Mouse (Mus musculus): ENCODE data around the gene 1700013G24Rik.
"Not testable (repeated sequence)": the region's sequence is repeated elsewhere in the genome, so short reads cannot be mapped to it uniquely, and the experiment has no call there.

Gene 1700013G24Rik

DNA sequence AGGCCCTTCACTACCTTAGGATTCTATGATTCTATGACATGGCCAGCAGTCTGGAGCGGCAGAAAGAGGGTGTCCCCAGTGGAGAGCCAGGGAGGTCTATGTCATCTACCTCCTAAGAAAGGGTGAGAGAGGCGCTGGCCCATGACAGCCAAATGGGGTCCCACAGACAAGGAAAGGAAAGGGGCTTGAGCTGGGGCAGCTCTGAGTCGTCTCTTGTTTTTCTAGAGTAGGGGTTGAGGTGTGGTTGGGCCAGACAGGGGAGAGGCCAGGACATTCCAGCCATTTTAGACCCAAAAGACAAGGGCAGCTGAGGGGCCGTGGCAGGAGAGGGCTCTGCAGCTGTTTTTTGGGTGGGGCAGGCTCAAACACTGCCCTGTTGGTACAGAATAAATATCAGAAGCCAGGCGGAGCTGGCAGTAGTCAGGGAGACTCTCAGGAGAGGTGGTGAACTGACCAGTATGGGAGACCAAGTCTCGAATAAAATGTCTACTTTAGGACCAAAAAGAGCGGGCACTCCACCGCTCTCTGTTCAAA lies at the start of gene 1700013G24Rik:
Gene 1700013G24Rik (plus strand): TSS at position 51 of the 534 bp plus-strand sequence.
- no peak for DNase-seq

DNA sequence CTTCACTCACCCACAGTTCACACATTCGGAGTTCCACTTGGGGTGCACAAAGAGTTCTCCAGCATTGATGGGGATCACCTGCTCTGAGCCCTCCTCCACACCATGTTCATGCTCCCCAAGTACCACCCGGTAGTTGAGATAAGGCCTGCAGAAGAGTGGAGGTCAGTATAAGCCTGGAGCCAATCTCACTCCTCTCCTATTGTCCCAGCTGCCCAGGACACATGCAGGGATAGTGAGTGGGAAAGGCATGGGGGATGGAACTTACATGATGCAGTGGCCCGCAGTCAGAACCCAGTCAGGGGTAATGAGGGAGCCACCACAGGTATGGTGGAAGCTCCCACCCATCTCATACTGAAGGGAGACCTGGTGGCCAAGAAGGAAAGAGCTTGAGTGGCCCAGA lies 47.5 kb upstream of the 1700013G24Rik start:
- DNase-seq: no peak

- no peak for DNase-seq
Observed at GRCm38 (mm10) chr4:137409691-137410090, 43.4 kb upstream of the 1700013G24Rik start, which contains the start of gene Cela3a. Gene Cela3a, minus strand, starts transcription at chr4:137409791.

- not testable (repeated sequence) for DNase-seq
Observed at GRCm38 (mm10) chr4:137412185-137412709, 40.8 kb upstream of the 1700013G24Rik start.

DNA sequence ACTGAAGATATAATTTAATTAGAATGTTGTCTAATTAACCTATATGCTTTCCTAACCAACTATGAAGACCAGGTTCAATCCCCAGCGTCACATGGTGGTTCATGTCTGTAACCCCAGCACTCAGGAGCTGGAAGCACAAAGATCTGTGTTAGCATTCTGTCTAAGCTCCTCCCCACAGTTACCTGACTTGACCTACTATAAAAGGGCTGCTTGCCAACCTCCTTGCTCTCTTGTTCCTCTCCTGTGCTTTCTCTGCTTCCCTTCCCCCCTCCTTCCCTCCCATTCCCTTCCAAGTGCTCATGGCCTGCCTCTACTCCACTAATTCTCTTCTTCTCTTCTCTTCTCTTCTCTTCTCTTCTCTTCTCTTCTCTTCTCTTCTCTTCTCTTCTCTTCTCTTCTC lies 38.1 kb upstream of the 1700013G24Rik start:
- peak; percentile 67 to 68 for DNase-seq

GRCm38 (mm10) chr4:137417712-137418564 lies 35.1 kb upstream of the 1700013G24Rik start:
- DNase-seq: no peak

DNA sequence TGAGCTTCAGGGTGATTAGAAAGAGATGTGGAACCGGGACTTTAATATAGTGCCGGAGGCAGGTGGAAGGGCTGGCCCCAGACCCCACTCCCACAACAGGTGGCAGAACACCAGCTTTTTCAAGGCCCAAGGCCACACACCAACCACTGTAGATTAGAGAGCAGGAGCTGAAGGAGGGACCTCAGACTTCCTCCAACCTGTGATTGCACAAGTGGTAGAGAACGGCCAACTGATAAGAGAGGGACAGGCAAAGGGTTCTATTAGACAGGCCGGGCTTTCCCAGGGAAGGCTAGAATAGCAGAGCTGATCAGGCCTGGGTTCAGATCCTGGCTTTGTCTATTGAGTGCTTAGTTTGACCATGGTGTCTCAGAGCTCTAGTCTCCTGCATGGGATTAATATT lies 22.6 kb upstream of the 1700013G24Rik start, which contains the start of gene Cela3b:
Gene Cela3b (minus strand): TSS at position 39 of the 400 bp plus-strand sequence.
- DNase-seq: no peak

- DNase-seq: not testable (repeated sequence)
Observed at GRCm38 (mm10) chr4:137432700-137433550, 20.2 kb upstream of the 1700013G24Rik start.

- no peak for DNase-seq
Observed at GRCm38 (mm10) chr4:137436979-137437669, 16.0 kb upstream of the 1700013G24Rik start.

GRCm38 (mm10) chr4:137438842-137439241 lies 14.2 kb upstream of the 1700013G24Rik start:
- DNase-seq: no peak

GRCm38 (mm10) chr4:137441332-137441731 lies 11.8 kb upstream of the 1700013G24Rik start:
- no peak for DNase-seq

- DNase-seq: peak; percentile 58 to 88
Observed at GRCm38 (mm10) chr4:137443625-137444024, 9.5 kb upstream of the 1700013G24Rik start.

- DNase-seq: no peak
Observed at GRCm38 (mm10) chr4:137445881-137446280, 7.2 kb upstream of the 1700013G24Rik start.

DNA sequence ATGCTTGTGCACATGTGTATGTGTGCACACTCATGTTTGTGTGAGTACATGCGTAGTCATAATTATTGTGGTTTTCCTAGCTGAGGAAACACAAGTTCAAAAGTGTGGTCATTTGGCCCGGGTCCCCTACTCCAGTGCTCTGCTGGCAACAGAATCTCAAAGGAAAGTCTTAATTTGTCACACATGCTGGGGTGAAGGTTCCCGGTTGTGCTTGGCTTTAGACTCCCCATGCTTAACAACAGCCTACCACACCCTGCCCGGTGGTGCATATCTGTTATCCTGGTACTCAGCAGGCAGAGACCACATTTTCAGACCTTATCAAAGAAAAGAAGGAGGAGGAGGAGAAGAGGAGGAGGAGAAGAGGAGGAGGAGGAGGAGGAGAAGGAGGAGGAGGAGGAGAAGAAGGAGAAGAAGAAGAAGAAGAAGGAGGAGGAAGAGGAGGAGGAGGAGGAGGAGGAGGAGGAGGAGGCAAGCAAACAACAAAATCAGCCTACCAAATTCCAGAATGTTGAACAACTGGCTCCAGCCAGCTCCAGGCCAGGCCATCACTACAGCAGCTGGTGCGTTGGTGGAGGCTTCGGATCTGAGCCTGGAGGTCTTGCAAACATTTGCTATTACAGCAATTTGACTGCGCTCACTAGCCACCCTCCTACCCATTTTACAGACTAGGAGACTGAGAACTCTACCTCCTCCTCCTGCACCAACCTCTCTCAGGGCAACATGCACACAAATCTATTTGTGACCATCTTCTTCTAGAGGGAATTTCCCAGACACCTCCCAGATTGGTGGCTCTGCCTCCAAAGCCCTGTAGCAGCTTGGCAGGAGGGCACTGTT lies 5.5 kb upstream of the 1700013G24Rik start:
- DNase-seq: peak in 1 of 2 experiments; percentile 38

DNA sequence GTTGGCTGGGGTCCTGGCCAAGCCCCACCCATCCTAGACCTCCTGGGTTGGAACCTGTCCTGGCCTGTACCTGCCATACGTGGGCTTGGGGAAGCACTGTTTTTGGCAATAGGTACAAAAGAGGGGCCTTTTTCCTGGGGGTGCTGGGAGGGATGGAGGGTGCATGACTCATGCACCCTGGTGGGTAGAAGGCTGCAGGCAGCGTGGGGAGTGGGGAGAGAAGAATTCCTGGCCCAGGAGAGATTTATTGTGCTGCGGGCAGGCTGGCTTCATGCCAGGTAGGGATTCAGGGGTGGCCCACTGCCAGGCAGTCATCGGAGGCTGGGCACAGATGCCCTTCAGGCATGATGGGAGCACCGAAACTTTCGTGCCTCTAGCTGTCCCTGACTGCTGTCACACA lies 4.9 kb upstream of the 1700013G24Rik start:
- DNase-seq: peak; percentile 46 to 54

GRCm38 (mm10) chr4:137448641-137449040 lies 4.4 kb upstream of the 1700013G24Rik start:
- DNase-seq: no peak

DNA sequence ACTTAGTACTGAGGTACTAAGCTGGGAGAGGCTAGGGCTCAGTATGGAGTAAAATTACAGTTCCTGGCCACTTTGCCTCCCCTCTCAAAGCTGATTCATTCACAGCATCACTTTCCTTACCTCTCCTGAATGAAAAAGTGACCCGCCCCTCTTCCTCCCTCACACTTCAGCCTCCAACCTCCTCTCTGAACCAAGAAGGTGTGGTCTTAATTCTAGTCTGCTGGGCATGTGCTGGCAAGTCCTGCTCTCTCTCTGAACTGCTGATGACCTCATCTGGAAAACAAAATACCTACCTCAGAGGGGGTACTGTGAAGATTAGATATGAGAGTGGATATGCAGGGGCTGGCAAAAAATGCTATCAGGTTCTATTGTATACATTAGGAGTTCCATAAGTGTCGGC lies 4.0 kb upstream of the 1700013G24Rik start:
- DNase-seq: no peak

DNA sequence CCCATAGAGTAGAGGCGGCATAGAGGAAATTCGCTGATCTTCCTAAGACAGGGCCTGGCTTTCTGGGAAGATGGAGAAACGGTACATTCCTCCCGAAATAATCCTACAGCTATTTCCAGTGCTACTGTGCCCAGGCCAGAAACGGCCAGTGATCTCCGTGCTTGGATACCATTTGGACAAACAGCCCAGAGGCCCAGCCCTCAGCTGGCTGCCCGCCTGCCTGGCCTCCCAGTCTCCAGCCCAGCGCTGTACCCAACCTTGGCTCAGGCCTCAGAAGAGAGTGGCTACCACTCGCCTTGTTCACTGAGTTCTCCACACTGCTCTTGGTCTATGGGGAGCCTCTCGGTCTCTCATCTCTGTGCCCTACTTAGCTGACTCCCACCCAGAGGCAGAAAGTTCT lies 3.4 kb upstream of the 1700013G24Rik start:
- no peak for DNase-seq

DNA sequence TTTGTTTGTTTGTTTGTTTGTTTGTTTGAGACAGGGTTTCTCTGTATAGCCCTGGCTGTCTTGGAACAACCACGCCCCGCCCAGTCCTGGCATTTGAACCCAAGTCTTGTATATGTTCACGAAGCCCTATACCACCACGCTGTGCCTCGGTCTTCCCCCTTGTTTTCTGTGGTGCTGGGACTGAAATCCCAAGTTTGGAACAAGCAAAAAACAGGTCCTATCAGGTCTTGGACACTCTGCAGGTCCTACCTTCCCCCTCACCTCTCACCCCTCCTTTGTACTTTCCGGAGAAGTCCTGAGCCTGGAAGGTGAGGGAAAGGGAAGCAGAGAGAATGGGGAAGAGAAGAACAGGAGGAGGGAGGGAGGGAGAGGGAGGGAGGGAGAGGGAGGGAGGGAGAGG lies 894 bp upstream of the 1700013G24Rik start:
- no peak for DNase-seq

GRCm38 (mm10) chr4:137454582-137454981 lies 1.5 kb downstream of the 1700013G24Rik start:
- no peak for DNase-seq

DNA sequence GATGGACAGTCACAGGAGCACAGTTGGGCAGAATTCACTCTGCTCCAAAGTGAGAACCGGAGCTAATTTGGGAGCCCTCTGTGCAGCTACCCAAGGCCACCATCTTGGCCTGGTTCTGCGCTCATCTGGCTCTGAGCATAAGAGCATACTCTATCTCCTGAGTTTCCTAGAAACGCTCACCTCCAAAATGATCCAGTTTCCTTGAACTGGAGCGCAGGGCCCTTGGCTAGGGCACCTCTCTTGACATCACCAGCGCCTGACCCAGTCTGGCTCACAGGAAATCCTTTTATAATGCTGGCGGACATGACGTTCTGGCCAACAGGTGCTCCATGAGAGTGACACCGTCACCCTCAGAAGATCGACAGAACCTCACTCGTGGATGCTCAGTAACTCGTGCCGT lies 3.5 kb downstream of the 1700013G24Rik start:
- no peak for DNase-seq

All from kidney, postnatal 25 days (tissue).